7 mouse cellular contexts compared by ENCODE assay signal in genomic region chr4:135986301-135986942, GRCm38 (mm10). TPM values are rescaled to one million over a fixed set of nuclear protein-coding genes. Genes with fewer than 3 reads are reported as not detected.
A peak's percentile ranks its signal among the peaks of the same experiment; 100 is the strongest.
DNase-seq lines count a peak whose midpoint lies in the region; ATAC-seq and TF ChIP-seq lines count a peak whose summit lies in the region.

No protein-coding gene starts in this region.

- H3K9ac ChIP-seq in lung, embryonic 16.5 days (ENCODE audit: low read length) = peak overlapping the region; percentile 97
- peak overlapping the region; percentile 96 for H3K9ac ChIP-seq in embryonic facial prominence, embryonic 13.5 days
- H3K9ac ChIP-seq in hindbrain, postnatal 0 days (replicated peaks; ENCODE audit: low read length) = peak overlapping the region; percentile 89
- peak overlapping the region; percentile 92 for H3K9ac ChIP-seq in midbrain, embryonic 14.5 days (replicated peaks; ENCODE audit: low read length)

- 4% methylated on average over 23 of the region's 23 CpGs for WGBS in lung, embryonic 16.5 days
- WGBS in embryonic facial prominence, embryonic 13.5 days = 7% methylated on average over 23 of the region's 23 CpGs
- 5% methylated on average over 20 of the region's 23 CpGs for WGBS in hindbrain, postnatal 0 days
- WGBS in midbrain, embryonic 14.5 days = 6% methylated on average over 23 of the region's 23 CpGs

- H3K9me3 ChIP-seq in lung, embryonic 16.5 days (ENCODE audit: control insufficient read depth, low read length) = no peaks in the 10 kb centered on the region
- peaks cover under 1% of the 10 kb centered on the region; the same call in 1 of the 2 replicates for H3K9me3 ChIP-seq in embryonic facial prominence, embryonic 13.5 days
- no peaks in the 10 kb centered on the region for H3K9me3 ChIP-seq in hindbrain, postnatal 0 days (ENCODE audit: low read length)
- no peaks in the 10 kb centered on the region for H3K9me3 ChIP-seq in midbrain, embryonic 14.5 days (ENCODE audit: control insufficient read depth, low read length)

- peak overlapping the region; percentile 82 for H3K27ac ChIP-seq in lung, embryonic 16.5 days (ENCODE audit: low read length)
- peak overlapping the region; percentile 87 for H3K27ac ChIP-seq in embryonic facial prominence, embryonic 13.5 days
- H3K27ac ChIP-seq in hindbrain, postnatal 0 days = peak overlapping the region; percentile 80
- peak overlapping the region; percentile 84 for H3K27ac ChIP-seq in midbrain, embryonic 14.5 days (replicated peaks; ENCODE audit: low read depth, low read length)

- no peak for ATAC-seq in lung, embryonic 16.5 days (ENCODE audit: low read depth)
- no peak for ATAC-seq in embryonic facial prominence, embryonic 13.5 days (ENCODE audit: insufficient number of reproducible peaks, insufficient read depth, low FRiP score, low TSS enrichment, low read depth)
- no peak; the same call in 1 of the 2 replicates for ATAC-seq in hindbrain, postnatal 0 days
- ATAC-seq in midbrain, embryonic 14.5 days (ENCODE audit: low FRiP score, low TSS enrichment) = 0 out of 2 replicates have a peak, but pooled peaks have one; percentile 7

- H3K27me3 ChIP-seq in lung, embryonic 16.5 days (ENCODE audit: control insufficient read depth, insufficient read depth, low read depth, low read length) = no peaks in the 10 kb centered on the region
- no peaks in the 10 kb centered on the region for H3K27me3 ChIP-seq in embryonic facial prominence, embryonic 13.5 days
- no peaks in the 10 kb centered on the region for H3K27me3 ChIP-seq in hindbrain, postnatal 0 days (ENCODE audit: insufficient read depth, low read length)
- no peaks in the 10 kb centered on the region for H3K27me3 ChIP-seq in midbrain, embryonic 14.5 days (ENCODE audit: control insufficient read depth, insufficient read depth, low read length)

- peaks cover 9% of the 10 kb centered on the region for H3K4me1 ChIP-seq in lung, embryonic 16.5 days (replicated peaks; ENCODE audit: control insufficient read depth, insufficient read depth, low read length)
- H3K4me1 ChIP-seq in embryonic facial prominence, embryonic 13.5 days = peaks cover 20% of the 10 kb centered on the region
- peaks cover 12% of the 10 kb centered on the region for H3K4me1 ChIP-seq in hindbrain, postnatal 0 days (ENCODE audit: insufficient read depth, low read length)
- peaks cover 13% of the 10 kb centered on the region for H3K4me1 ChIP-seq in midbrain, embryonic 14.5 days (ENCODE audit: control insufficient read depth, insufficient read depth, low read length)

- no peak for TF ChIP-seq CTCF in hindbrain, postnatal 0 days (IDR thresholded peaks at IDR 0.05; ENCODE audit: low read depth)

- H3K4me2 ChIP-seq in lung, embryonic 16.5 days (ENCODE audit: low read depth, low read length) = peak overlapping the region; percentile 89
- peak overlapping the region; percentile 84 for H3K4me2 ChIP-seq in embryonic facial prominence, embryonic 13.5 days
- peak overlapping the region; percentile 99 for H3K4me2 ChIP-seq in hindbrain, postnatal 0 days (ENCODE audit: low read depth, low read length)
- peak overlapping the region; percentile 63 for H3K4me2 ChIP-seq in midbrain, embryonic 14.5 days (ENCODE audit: low read length)

- peaks cover 7% of the 10 kb centered on the region for H3K36me3 ChIP-seq in lung, embryonic 16.5 days (ENCODE audit: control insufficient read depth, insufficient read depth, low read length)
- H3K36me3 ChIP-seq in embryonic facial prominence, embryonic 13.5 days = peaks cover 36% of the 10 kb centered on the region
- H3K36me3 ChIP-seq in hindbrain, postnatal 0 days (ENCODE audit: insufficient read depth, low read length) = peaks cover 12% of the 10 kb centered on the region
- H3K36me3 ChIP-seq in midbrain, embryonic 14.5 days (ENCODE audit: control insufficient read depth, insufficient read depth, low read length) = peaks cover 16% of the 10 kb centered on the region

- no peak for DNase-seq in lung, postnatal 4 days
- peak; percentile 16 for DNase-seq in hindbrain, postnatal 0 days (ENCODE audit: low spot score)
- peak; percentile 17 for DNase-seq in midbrain, embryonic 14.5 days
- no peak for DNase-seq in adrenal gland, adult 18-20 months (ENCODE audit: low spot score in 2 of 2)
- DNase-seq in frontal cortex, adult 2 months (ENCODE audit: extremely low spot score in 1 of 2, low spot score in 1 of 2) = no peak

- peak overlapping the region; percentile 96 for H3K4me3 ChIP-seq in lung, embryonic 16.5 days (ENCODE audit: low read length)
- H3K4me3 ChIP-seq in embryonic facial prominence, embryonic 13.5 days = peak overlapping the region; percentile 94
- peak overlapping the region; percentile 84 for H3K4me3 ChIP-seq in hindbrain, postnatal 0 days (ENCODE audit: low read length)
- peak overlapping the region; percentile 88 for H3K4me3 ChIP-seq in midbrain, embryonic 14.5 days (replicated peaks; ENCODE audit: low read depth, low read length)

RNA-seq across cellular contexts. Expression of gene Pithd1, which starts 0.6 kb away (rescaled TPM):
- polyA plus RNA-seq in lung, embryonic 16.5 days (2015; fragmentation: Nextera tagmentation; extraction: Ambion mirVana) = 49.1 and 49.3 TPM in 2 replicates
- 59.5 and 59.9 TPM in 2 replicates for polyA plus RNA-seq in embryonic facial prominence, embryonic 13.5 days (2015; fragmentation: Nextera tagmentation; extraction: Ambion mirVana)
- total RNA-seq in hindbrain, postnatal 0 days (2014; rRNA removed) = 53.2 and 60.2 TPM in 2 replicates
- polyA plus RNA-seq in hindbrain, postnatal 0 days (2015; fragmentation: Nextera tagmentation; extraction: Ambion mirVana) = 84.5 and 85.7 TPM in 2 replicates
- polyA plus RNA-seq in midbrain, embryonic 14.5 days (2014; fragmentation: Nextera tagmentation; extraction: Ambion mirVana) = 62.6 and 70.0 TPM in 2 replicates
- 10 to 100 TPM; 29.4 to 31.4 TPM for total RNA-seq in adrenal gland, adult 18-20 months (2021)
- 107 TPM in 2 replicates for polyA plus RNA-seq in frontal cortex, adult 2 months (2012; rRNA removed)

RNA-seq across cellular contexts. Expression of gene Lypla2, which starts 14.0 kb away (rescaled TPM):
- polyA plus RNA-seq in lung, embryonic 16.5 days (2015; fragmentation: Nextera tagmentation; extraction: Ambion mirVana) = 110 and 113 TPM in 2 replicates
- 105 and 117 TPM in 2 replicates for polyA plus RNA-seq in embryonic facial prominence, embryonic 13.5 days (2015; fragmentation: Nextera tagmentation; extraction: Ambion mirVana)
- total RNA-seq in hindbrain, postnatal 0 days (2014; rRNA removed) = 135 and 172 TPM in 2 replicates
- polyA plus RNA-seq in hindbrain, postnatal 0 days (2015; fragmentation: Nextera tagmentation; extraction: Ambion mirVana) = 183 and 186 TPM in 2 replicates
- 201 and 236 TPM in 2 replicates for polyA plus RNA-seq in midbrain, embryonic 14.5 days (2014; fragmentation: Nextera tagmentation; extraction: Ambion mirVana)
- total RNA-seq in adrenal gland, adult 18-20 months (2021) = 10 to 100 TPM; 71.4 to 71.5 TPM
- 108 and 117 TPM in 2 replicates for polyA plus RNA-seq in frontal cortex, adult 2 months (2012; rRNA removed)

RNA-seq across cellular contexts. Expression of gene Gale, which starts 22.9 kb away (rescaled TPM):
- 41.7 and 48.4 TPM in 2 replicates for polyA plus RNA-seq in lung, embryonic 16.5 days (2015; fragmentation: Nextera tagmentation; extraction: Ambion mirVana)
- polyA plus RNA-seq in embryonic facial prominence, embryonic 13.5 days (2015; fragmentation: Nextera tagmentation; extraction: Ambion mirVana) = 34.6 and 38.5 TPM in 2 replicates
- total RNA-seq in hindbrain, postnatal 0 days (2014; rRNA removed) = 36.2 and 41.2 TPM in 2 replicates
- 39.8 and 40.2 TPM in 2 replicates for polyA plus RNA-seq in hindbrain, postnatal 0 days (2015; fragmentation: Nextera tagmentation; extraction: Ambion mirVana)
- polyA plus RNA-seq in midbrain, embryonic 14.5 days (2014; fragmentation: Nextera tagmentation; extraction: Ambion mirVana) = 31.8 and 42.5 TPM in 2 replicates
- 10 to 100 TPM; 18.2 to 43.2 TPM for total RNA-seq in adrenal gland, adult 18-20 months (2021)
- polyA plus RNA-seq in frontal cortex, adult 2 months (2012; rRNA removed) = 31.9 and 37.6 TPM in 2 replicates

RNA-seq across cellular contexts. Expression of gene Eloa, which starts 35.1 kb away (rescaled TPM):
- 40.8 and 41.0 TPM in 2 replicates for polyA plus RNA-seq in lung, embryonic 16.5 days (2015; fragmentation: Nextera tagmentation; extraction: Ambion mirVana)
- polyA plus RNA-seq in embryonic facial prominence, embryonic 13.5 days (2015; fragmentation: Nextera tagmentation; extraction: Ambion mirVana) = 42.5 and 43.0 TPM in 2 replicates
- 20.9 and 26.5 TPM in 2 replicates for total RNA-seq in hindbrain, postnatal 0 days (2014; rRNA removed)
- 19.7 and 19.8 TPM in 2 replicates for polyA plus RNA-seq in hindbrain, postnatal 0 days (2015; fragmentation: Nextera tagmentation; extraction: Ambion mirVana)
- 25.0 and 33.8 TPM in 2 replicates for polyA plus RNA-seq in midbrain, embryonic 14.5 days (2014; fragmentation: Nextera tagmentation; extraction: Ambion mirVana)
- 10 to 100 TPM; 41.4 to 41.7 TPM for total RNA-seq in adrenal gland, adult 18-20 months (2021)
- 18.8 and 20.4 TPM in 2 replicates for polyA plus RNA-seq in frontal cortex, adult 2 months (2012; rRNA removed)

RNA-seq across cellular contexts. Expression of gene Hmgcl, which starts 40.2 kb away (rescaled TPM):
- 73.0 and 76.9 TPM in 2 replicates for polyA plus RNA-seq in lung, embryonic 16.5 days (2015; fragmentation: Nextera tagmentation; extraction: Ambion mirVana)
- polyA plus RNA-seq in embryonic facial prominence, embryonic 13.5 days (2015; fragmentation: Nextera tagmentation; extraction: Ambion mirVana) = 80.3 and 82.0 TPM in 2 replicates
- 27.0 and 38.6 TPM in 2 replicates for total RNA-seq in hindbrain, postnatal 0 days (2014; rRNA removed)
- polyA plus RNA-seq in hindbrain, postnatal 0 days (2015; fragmentation: Nextera tagmentation; extraction: Ambion mirVana) = 55.0 and 60.0 TPM in 2 replicates
- 57.6 and 61.0 TPM in 2 replicates for polyA plus RNA-seq in midbrain, embryonic 14.5 days (2014; fragmentation: Nextera tagmentation; extraction: Ambion mirVana)
- total RNA-seq in adrenal gland, adult 18-20 months (2021) = 10 to 100 TPM; 53.2 to 62.3 TPM
- 56.1 and 56.2 TPM in 2 replicates for polyA plus RNA-seq in frontal cortex, adult 2 months (2012; rRNA removed)

Comparison
In these comparisons a context has a peak if more than half of its experiments do, and no peak if none do; other contexts are left out.
1. DNase-seq: peak in hindbrain, postnatal 0 days (single experiment) and midbrain, embryonic 14.5 days (single experiment); none in lung, postnatal 4 days (0 of 2), adrenal gland, adult 18-20 months (0 of 2) and frontal cortex, adult 2 months (0 of 2).
2. Peak in every context shown above with its lines, with median percentiles within 50 percentile points of each other: H3K27ac ChIP-seq, H3K4me2 ChIP-seq, H3K4me3 ChIP-seq and H3K9ac ChIP-seq.